Mouse (Mus musculus) kidney, embryonic 14.5 days (tissue): ENCODE measurements around the gene Nr1d2. TPM values are rescaled to one million over a fixed set of nuclear protein-coding genes. Genes with fewer than 3 reads are reported as not detected.
"Not testable (repeated sequence)": the region's sequence is repeated elsewhere in the genome, so short reads cannot be mapped to it uniquely, and the experiment has no call there.

ENCODE experiments used
- ATAC-seq: fragments of 200-750 bp; cut with Nextera tagmentation; 2 replicates; pipeline ENCODE4 v1.8.0; 2017; ENCODE audit warnings: moderate number of reproducible peaks, mild to moderate bottlenecking, moderate TSS enrichment, moderate library complexity; ENCODE audit not compliant: low FRiP score, low TSS enrichment
- H3K27ac ChIP-seq: fragments of 300-500 bp; sonication (generic); 2 replicates; pipeline ENCODE4 v1.5.1; 2014; ENCODE audit warnings: low read depth, mild to moderate bottlenecking, low read length, moderate library complexity, mixed read lengths
- H3K27me3 ChIP-seq: fragments of 300-500 bp; sonication (generic); 2 replicates; pipeline ENCODE4 v1.6.1; 2014; ENCODE audit warnings: mild to moderate bottlenecking, low read length; ENCODE audit not compliant: control insufficient read depth, insufficient read depth
- H3K36me3 ChIP-seq: fragments of 300-500 bp; sonication (generic); 2 replicates; pipeline ENCODE4 v1.6.1; 2014; ENCODE audit warnings: low read length, mixed read lengths; ENCODE audit not compliant: control insufficient read depth, insufficient read depth
- H3K4me1 ChIP-seq: fragments of 300-500 bp; sonication (generic); 2 replicates; pipeline ENCODE4 v1.6.1; 2014; ENCODE audit warnings: low read length, mixed read lengths; ENCODE audit not compliant: control insufficient read depth, insufficient read depth
- H3K4me2 ChIP-seq: fragments of 300-500 bp; sonication (generic); replicated peaks from 2 replicates; pipeline ENCODE4 v1.6.1; 2014; ENCODE audit warnings: low read depth, mild to moderate bottlenecking, low read length
- H3K4me3 ChIP-seq: fragments of 300-500 bp; sonication (generic); 2 replicates; pipeline ENCODE4 v1.5.1; 2014; ENCODE audit warnings: mild to moderate bottlenecking, low read length
- H3K9ac ChIP-seq: fragments of 300-500 bp; sonication (generic); 2 replicates; pipeline ENCODE4 v1.6.1; 2014; ENCODE audit warnings: low read depth, mild to moderate bottlenecking, low read length, moderate library complexity
- H3K9me3 ChIP-seq: fragments of 300-500 bp; sonication (generic); 2 replicates; pipeline ENCODE4 v1.6.1; 2016; ENCODE audit warnings: low read length; ENCODE audit not compliant: control insufficient read depth
- WGBS: fragments of 180-500 bp; shearing (Covaris S2); extraction: QIAGEN DNeasy Blood & Tissue Kit; methylation state at CpG from one replicate; pipeline ENCODE4 v1.1.7; 2014; 5-methylcytosine and 5-hydroxymethylcytosine counted together
- polyA plus RNA-seq: library from polyadenylated mRNA; unstranded; fragments of >200 nt; fragmentation: Nextera tagmentation; extraction: Ambion mirVana; gene quantifications from 2 replicates; pipeline ENCODE4 v1.2.1, GENCODE M21; 2014

The Nr1d2 gene
- polyA plus RNA-seq, 1 experiment from 2014 or later = 11.8 TPM

- H3K4me1 ChIP-seq = no peaks in the 10 kb centered on the region
- ATAC-seq = no peak
- no peak overlapping the region for H3K4me3 ChIP-seq
- WGBS = 80% methylated on average over 1 of the region's 1 CpGs
- no peak overlapping the region for H3K27ac ChIP-seq
- no peaks in the 10 kb centered on the region for H3K9me3 ChIP-seq
- H3K36me3 ChIP-seq = no peaks in the 10 kb centered on the region
- H3K4me2 ChIP-seq = no peak overlapping the region
- H3K27me3 ChIP-seq = no peaks in the 10 kb centered on the region
- no peak overlapping the region for H3K9ac ChIP-seq
These were observed 21.8 kb downstream of the Nr1d2 start for GRCm38 (mm10) chr14:18217158-18217557.

DNA sequence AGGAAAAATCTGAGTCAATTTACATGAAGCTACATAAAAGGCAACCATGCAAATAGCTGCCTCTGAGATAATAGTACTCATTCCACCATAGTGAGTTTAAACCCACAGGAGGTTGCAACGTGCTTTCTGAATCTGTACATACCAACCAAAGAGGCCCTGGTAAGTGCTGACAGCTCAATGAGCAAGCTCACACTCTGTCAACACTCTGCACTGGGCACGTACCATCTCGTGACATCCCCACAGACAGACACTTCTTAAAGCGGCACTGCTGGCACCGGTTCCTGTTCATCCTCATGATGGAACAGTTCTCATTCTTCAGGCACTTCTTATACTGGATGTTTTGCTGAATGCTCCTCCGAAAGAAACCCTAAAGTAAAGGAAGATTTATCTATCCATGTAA is 22.5 kb downstream of the Nr1d2 start:
- Histone ChIP-seq H3K9ac (no peak overlapping the region), H3K36me3 (no peaks in the 10 kb centered on the region), H3K9me3 (no peaks in the 10 kb centered on the region), H3K4me1 (no peaks in the 10 kb centered on the region), H3K27me3 (no peaks in the 10 kb centered on the region), H3K27ac (no peak overlapping the region), H3K4me2 (no peak overlapping the region), H3K4me3 (no peak overlapping the region)
- ATAC-seq = no peak
- 93% methylated on average over 6 of the region's 6 CpGs for WGBS

DNA sequence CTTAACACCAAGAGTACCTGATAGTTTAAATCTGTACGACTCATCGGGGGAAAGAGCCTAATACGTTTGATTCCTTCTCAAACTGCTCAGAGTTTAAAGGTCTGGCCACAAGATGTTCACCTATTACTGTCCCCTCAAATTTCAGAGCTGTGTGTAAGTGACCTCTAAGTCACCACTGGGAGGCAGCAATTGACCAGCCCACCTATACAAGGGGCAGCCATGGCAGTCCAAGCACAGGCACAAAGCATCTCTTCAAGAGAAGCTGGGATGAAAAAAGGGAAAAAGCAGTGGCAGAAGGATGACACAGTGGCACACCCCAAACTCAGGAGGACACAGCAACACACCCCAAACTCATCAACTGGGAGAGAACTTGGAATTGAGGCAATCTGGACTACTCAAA is 28.1 kb downstream of the Nr1d2 start:
- Histone ChIP-seq H3K4me1 (no peaks in the 10 kb centered on the region), H3K4me2 (no peak overlapping the region), H3K27ac (no peak overlapping the region), H3K9ac (no peak overlapping the region), H3K4me3 (no peak overlapping the region), H3K9me3 (no peaks in the 10 kb centered on the region), H3K36me3 (no peaks in the 10 kb centered on the region), H3K27me3 (no peaks in the 10 kb centered on the region)
- WGBS = 91% methylated on average over 3 of the region's 3 CpGs
- peak; percentile 71; the same call in 1 of the 2 replicates for ATAC-seq

GRCm38 (mm10) chr14:18204315-18204714 is 34.6 kb downstream of the Nr1d2 start:
- H3K4me3 ChIP-seq, H3K4me1 ChIP-seq, H3K9ac ChIP-seq, H3K27me3 ChIP-seq, H3K27ac ChIP-seq, ATAC-seq, H3K4me2 ChIP-seq, H3K9me3 ChIP-seq, H3K36me3 ChIP-seq: not testable (repeated sequence)
- WGBS = 87% methylated on average over 1 of the region's 1 CpGs

GRCm38 (mm10) chr14:18201413-18201812 is 37.5 kb downstream of the Nr1d2 start:
- H3K4me1 ChIP-seq = no peaks in the 10 kb centered on the region
- H3K27ac ChIP-seq = no peak overlapping the region
- ATAC-seq = no peak
- H3K4me2 ChIP-seq = no peak overlapping the region
- no peak overlapping the region for H3K4me3 ChIP-seq
- no peaks in the 10 kb centered on the region for H3K9me3 ChIP-seq
- H3K36me3 ChIP-seq = no peaks in the 10 kb centered on the region
- WGBS = 89% methylated on average over 5 of the region's 5 CpGs
- H3K27me3 ChIP-seq = no peaks in the 10 kb centered on the region
- no peak overlapping the region for H3K9ac ChIP-seq

DNA sequence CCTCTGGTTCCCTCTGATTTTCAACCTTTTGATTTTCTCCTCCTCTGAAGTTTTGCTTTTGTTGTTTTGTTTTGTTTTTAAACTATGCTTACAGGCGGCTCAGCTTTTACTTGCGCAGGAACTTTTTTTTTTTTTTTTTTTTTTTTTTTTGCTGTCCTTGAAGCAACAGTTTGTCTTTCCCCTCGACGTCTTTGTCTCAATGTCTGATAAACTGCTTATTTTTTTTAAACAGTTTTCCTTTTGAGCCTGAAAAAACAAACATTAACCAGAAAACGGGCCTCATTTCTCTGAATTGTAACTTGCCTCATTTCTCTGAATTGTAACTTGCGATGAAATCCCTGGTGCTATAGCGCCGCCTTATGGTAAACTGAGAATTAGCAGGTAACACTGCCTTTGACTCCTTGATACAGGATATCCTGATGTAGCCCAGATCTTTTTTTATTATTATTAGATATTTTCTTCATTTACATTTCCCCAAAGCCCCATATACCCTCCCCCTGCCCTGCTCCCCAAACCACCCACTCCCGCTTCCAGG is 52.0 kb downstream of the Nr1d2 start:
- 46% methylated on average over 9 of the region's 9 CpGs for WGBS
- H3K9ac ChIP-seq = no peak overlapping the region

GRCm38 (mm10) chr14:18177531-18177930 is 61.4 kb downstream of the Nr1d2 start:
- ATAC-seq = not testable (repeated sequence)
- WGBS = 79% methylated on average over 2 of the region's 2 CpGs

More for the DNA sequence above, 52.0 kb downstream of the Nr1d2 start:
- H3K9me3 ChIP-seq = no peaks in the 10 kb centered on the region
- ATAC-seq = no peak
- H3K27ac ChIP-seq = no peak overlapping the region
- H3K4me3 ChIP-seq = no peak overlapping the region
- no peaks in the 10 kb centered on the region for H3K27me3 ChIP-seq
- no peak overlapping the region for H3K4me2 ChIP-seq
- H3K36me3 ChIP-seq = no peaks in the 10 kb centered on the region
- no peaks in the 10 kb centered on the region for H3K4me1 ChIP-seq

DNA sequence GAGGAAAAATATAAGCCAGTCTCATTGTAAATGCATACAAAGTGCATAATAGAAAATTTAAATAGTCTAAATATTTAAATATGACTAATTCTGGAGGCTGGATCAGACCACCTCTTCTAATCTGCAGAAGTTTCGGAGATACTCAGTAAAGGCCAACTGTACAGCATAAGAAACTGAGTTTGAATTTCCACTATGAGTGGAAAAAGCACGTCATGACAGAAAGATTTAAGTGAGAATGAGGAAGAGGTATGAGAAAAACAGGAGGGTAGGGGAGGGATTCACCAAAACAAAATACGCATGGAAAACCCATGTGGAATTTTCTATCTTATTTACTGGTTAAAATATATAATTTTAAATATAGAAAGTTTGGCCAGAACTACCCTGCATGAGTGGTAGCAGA is 71.3 kb downstream of the Nr1d2 start:
- Histone ChIP-seq H3K4me3 (no peak overlapping the region), H3K4me1 (no peaks in the 10 kb centered on the region), H3K9me3 (no peaks in the 10 kb centered on the region), H3K36me3 (no peaks in the 10 kb centered on the region), H3K27ac (no peak overlapping the region), H3K4me2 (no peak overlapping the region), H3K27me3 (no peaks in the 10 kb centered on the region), H3K9ac (no peak overlapping the region)
- ATAC-seq = no peak
- 84% methylated on average over 3 of the region's 3 CpGs for WGBS

More at GRCm38 (mm10) chr14:18177531-18177930, 61.4 kb downstream of the Nr1d2 start:
- H3K4me2 ChIP-seq, H3K36me3 ChIP-seq, H3K4me1 ChIP-seq, H3K9me3 ChIP-seq, H3K27me3 ChIP-seq, H3K9ac ChIP-seq, H3K27ac ChIP-seq, H3K4me3 ChIP-seq: not testable (repeated sequence)

- Histone ChIP-seq H3K9me3 (no peaks in the 10 kb centered on the region), H3K27me3 (no peaks in the 10 kb centered on the region), H3K9ac (no peak overlapping the region), H3K4me2 (no peak overlapping the region), H3K4me3 (no peak overlapping the region), H3K27ac (no peak overlapping the region), H3K36me3 (no peaks in the 10 kb centered on the region), H3K4me1 (no peaks in the 10 kb centered on the region)
- no peak for ATAC-seq
These were observed 71.9 kb downstream of the Nr1d2 start for GRCm38 (mm10) chr14:18167041-18167440.
